Mouse (Mus musculus) left cerebral cortex, postnatal 25 days (tissue): ENCODE measurements around the gene Fhl4. TPM values are rescaled to one million over a fixed set of nuclear protein-coding genes. Genes with fewer than 3 reads are reported as not detected.

ENCODE experiments used
- DNase-seq, 2 experiments: peaks; one replicate each; pipeline ENCODE4 v3.0.0; 2022; ENCODE audit warnings: low spot score in 2 of 2, mixed read lengths in 1 of 2
- intact Hi-C: fragments of 180-260 bp; cut with DNase I; formaldehyde crosslinking; loops from one replicate; pipeline ENCODE4 v1.15.1; 2025
- total RNA-seq, 2 experiments: library from RNA; stranded (reverse); gene quantifications; 2 replicates each; pipeline ENCODE4 v1.2.3; 2021

The Fhl4 gene
- total RNA-seq = 1 to 10 TPM in 1 of 2 experiments, under 1 TPM in 1; 0.55 to 1.3 TPM

DNA sequence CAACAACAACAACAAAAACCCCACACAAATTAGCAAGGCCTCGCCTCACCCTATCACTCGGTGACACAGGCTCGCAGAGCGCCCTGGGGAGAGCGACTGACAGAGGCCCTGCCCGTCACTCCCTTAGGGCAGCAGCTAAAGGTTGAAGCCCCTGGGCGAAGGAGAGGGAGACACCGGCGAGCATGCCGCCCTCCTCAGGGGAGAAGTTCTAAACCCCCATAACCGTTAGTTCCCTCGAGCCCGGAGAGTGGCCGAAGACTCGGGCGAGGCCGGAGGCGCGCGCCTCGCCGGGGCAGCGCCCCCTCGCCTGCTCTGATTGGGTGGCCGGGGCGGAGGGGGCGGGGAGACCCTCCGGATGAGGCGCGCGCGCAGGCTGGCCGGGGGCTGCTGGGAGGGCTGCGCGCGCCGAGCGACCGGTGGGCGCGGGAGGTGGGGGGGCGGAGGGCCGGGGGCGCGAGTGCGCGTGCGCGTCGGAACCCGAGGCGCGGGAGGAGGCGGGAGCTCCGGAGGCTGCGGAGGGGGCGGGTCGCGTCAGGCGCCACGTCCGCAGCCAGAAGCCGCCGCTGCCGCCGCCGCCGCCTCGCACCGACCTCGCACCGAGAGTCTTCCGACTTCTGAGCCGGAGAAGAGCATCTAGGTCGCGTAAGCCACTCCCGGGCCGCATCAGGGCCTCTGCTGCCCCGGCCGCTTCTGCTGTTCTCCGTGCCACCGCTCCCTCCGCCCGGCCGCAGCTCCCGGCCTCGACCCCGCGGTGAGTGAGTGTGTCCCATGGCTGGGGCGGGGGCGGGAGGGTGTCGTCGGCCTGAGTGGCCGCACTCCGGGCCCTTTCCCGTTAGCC is at the start of gene Fhl4, which contains the start of gene Tmem263:
TSS of gene Fhl4 (minus strand) at position 249 of the 838 bp plus-strand sequence.
TSS of gene Tmem263 (plus strand) at position 381 of the 838 bp plus-strand sequence.
- intact Hi-C loops = no loop called here

DNA sequence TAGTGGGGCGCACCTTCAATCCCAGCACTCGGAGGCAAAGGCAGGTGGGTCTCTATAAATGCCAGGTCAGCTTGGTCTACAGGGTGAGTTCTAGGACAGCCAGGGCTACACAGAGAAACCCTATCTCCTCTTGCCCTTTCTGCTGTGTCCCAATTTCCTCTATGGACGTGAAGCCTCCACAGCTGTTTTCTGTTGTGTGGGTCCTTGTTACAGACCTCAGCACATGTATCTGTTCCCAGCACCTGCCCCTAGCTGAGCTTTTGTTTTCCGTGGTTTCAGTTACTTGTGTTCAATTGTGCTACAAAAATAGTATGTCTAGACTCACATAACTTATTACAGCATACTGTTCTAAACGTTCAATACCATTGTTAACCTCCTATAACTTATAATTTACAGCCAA is 46.9 kb upstream of the Fhl4 start:
- intact Hi-C loops = no loop called here
- DNase-seq = no peak

More for the DNA sequence above, at the start of gene Fhl4, which contains the start of gene Tmem263:
- peak; percentile 62 to 79 for DNase-seq

DNA sequence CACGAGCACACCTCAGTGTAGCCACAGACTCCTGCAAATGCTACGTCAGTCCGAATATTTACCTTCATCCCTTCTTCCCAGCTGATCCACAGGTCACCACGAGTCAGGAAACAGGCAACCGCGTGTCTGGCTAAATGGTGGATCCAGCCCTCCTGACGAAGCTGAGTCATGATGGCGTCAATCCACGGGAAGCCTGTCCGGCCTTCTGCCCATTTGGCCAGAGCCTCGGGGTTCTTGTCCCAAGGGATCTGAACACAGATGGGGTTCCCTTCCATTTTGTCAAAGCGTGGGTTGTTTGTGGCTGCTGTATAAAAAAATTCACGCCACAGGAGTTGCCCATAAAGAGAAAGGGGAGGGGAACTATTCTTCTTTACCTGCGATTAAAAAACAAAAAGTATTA is 44.0 kb upstream of the Fhl4 start:
- intact Hi-C loops = no loop called here
- DNase-seq = no peak

DNA sequence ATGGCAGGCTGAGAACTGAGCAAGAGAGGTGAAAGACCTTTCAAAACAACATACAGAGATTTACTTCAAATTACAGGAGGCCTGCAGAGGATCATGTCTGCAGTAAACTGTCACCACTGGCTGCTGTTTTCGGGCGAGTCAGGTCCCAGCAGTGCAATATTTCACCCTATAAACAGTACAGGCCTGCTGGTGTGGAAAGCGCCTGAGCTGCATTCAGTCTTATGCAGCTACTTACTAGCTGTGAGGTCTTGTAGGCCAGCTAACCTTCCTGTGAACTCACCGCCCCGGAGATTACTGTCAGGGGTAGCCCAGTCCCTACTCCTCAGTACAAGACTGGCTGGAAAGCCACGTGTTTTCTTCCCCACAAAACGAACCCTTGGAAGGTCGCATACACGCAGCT is 39.2 kb upstream of the Fhl4 start:
- no peak for DNase-seq
- intact Hi-C loops = no loop called here

DNA sequence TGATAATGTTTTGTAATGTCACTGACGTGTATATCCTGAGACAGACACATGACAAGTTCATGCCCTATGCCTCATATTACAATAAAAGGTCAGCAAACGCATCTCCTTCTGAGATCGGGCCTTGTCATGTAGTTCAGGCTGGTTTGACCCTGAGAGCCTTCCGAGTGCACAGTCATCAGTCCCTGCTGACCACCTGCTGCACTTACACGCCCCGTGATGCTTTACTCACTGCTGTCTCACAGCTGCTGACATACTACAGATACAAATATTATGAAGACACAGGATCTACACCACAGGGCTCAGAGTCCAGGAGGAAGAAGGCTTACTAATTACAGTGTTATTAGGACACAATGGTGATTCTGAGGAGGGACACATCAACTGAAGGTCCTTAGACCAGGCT is 34.3 kb upstream of the Fhl4 start:
- no peak for DNase-seq
- intact Hi-C loops = no loop called here

DNA sequence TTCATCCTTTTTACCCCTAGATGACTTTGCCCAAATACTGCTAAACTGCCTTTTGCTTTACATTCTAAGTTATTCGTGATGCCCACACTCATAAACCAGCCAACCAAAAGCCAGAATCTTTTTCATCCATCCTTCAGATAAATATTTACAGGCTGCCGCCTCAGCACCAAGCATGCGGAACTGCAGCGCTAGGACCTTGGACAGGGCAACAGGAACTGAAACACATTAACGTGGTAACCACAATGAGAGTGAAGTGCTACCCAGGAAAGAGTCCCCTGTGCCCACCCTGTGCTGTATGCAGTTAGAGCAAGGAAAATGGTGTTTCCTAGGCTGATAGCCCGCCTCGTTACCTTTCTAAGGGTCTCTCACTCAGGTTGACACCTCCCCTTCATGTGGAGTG is 26.2 kb upstream of the Fhl4 start:
- intact Hi-C loops = no loop called here
- DNase-seq = no peak

DNA sequence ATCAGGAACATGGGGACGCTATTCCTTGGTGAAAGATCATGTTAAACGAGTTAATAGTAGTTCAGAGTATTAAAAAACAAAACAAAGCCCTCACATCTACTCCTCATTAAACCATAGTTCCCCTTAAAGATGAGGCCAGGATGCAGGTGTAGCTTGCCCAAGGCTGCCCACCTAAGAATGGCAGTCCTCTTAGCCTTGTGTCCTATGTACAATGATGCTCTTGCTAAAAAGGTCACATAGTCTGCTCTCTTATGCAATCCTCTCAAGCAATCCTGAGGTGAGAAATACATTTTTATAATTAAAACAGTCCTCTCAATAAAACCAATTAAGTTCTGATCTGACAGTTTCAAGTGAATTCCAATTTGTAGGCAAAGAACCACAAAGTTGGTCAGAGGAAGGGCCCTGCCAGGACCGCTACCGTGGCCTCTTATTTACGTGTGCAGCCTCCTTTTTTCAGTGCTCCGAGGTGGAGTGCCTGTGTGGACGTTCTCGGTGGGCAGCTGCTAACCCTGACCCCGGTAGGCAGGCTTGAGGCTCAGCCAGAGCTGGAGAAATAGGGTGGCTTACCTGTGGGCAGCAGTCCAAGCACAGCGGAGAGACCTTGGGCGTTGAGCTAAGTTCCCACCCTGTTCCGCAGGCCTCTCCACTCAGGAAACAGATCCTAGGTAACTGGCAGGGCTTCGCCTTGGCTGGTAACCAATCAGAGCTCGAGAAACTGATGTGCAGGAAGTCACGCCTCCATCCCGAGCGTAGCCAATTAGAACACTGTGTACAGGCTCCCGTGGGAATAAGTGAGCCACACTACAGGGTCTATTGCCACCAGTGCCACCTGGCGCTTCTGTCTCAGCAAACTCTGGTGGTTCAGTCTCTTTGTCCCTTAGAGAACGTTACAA is 25.3 kb upstream of the Fhl4 start, which contains the start of gene Mterf2:
TSS of gene Mterf2 (minus strand) at position 633 of the 893 bp plus-strand sequence.
- DNase-seq = peak; percentile 96 to 99
- intact Hi-C loops = no loop called here

DNA sequence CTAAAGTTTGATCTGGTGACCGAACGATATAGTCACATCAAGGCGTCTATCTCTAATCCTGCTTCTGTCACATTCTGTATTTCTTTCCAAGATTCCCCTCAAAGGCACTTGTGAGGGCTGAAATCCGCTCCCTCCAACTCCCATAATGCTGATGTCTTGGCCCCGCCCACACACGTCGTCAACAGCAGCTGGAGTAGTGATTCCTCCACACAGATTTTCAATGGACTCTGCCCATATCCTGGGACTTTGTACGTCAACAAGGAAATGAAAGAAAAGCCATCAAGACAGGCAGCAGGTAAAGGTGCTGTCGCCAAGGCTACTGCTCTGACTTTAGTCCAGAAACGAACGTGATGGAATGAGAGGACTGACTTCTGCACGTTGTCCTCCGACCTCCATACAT is 22.9 kb upstream of the Fhl4 start:
- intact Hi-C loops = no loop called here
- no peak for DNase-seq

DNA sequence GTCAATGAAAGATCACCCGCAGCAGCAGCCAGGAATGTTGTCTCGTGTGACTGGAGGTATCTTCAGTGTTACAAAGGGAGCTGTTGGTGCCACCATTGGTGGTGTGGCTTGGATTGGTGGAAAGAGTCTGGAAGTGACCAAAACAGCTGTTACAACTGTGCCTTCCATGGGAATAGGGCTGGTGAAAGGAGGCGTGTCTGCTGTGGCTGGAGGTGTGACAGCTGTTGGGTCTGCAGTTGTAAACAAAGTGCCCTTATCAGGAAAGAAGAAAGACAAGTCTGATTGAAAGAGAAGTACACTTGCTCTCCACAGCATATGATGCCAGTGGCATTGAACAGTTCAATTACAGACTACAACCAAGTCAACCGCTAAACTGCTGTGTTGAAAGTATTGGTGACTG is 12.1 kb upstream of the Fhl4 start:
- DNase-seq = no peak
- intact Hi-C loops = no loop called here

DNA sequence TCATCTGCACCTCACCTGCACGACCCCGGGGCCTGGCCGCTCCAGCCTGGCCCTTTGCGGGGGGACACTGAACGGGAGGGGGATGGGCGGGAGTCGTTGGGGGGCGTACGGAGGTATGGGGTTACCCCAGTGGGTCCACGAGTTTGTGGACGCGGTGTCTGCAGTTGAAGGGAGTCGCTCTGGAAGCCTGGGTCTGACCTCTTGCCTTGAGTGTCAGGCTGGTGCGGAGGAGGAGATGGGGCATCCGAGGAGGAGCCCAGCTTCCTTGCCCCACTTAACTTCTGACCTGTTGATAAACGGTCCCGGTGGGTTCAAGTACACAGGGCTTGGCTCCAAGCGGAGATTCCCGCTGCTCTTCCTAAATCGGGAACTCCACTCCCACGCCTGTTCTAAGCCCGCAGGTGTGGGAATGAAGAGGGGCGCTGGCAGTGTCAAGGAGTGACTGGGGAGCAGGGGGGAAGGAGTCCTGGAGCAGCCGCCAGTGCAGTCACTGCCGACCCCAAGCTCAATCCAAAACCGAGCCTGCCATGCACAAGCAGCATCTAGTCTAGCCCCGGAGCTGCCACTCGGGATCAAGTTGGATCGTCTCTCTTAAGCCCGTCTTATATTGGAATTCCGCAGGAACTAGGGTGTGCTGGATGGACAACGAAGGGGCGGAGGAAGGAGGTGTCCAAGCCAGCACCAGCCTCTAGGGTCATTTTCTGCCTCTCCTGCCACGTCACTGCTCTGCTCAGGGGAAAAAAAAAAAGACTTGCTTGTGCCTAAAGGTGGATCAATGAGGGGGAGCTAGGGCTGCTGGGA is 990 bp upstream of the Fhl4 start:
- DNase-seq = peak; percentile 19 to 30
- intact Hi-C loops = no loop called here

DNA sequence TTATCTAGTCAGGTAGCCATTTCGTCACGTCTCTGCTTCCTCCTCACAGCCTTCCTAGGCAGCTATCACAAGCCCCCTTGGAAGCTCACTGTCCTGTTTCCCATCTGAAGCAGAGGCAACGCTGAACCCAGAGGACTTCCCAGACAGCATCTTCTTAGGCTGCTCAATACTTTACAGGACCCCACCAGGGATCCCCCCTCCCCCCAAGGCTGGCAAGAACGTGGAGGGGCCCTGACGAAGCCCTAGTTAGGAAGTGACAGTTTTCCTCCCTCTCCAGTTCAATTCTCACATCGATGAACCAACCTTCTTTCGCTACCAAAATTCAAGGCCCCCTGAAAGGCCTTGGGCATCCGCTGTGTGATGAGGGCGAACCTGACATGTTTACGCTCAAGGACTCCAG is 454 bp downstream of the Fhl4 start:
- DNase-seq = peak in 1 of 2 experiments; percentile 18
- intact Hi-C loops = no loop called here

DNA sequence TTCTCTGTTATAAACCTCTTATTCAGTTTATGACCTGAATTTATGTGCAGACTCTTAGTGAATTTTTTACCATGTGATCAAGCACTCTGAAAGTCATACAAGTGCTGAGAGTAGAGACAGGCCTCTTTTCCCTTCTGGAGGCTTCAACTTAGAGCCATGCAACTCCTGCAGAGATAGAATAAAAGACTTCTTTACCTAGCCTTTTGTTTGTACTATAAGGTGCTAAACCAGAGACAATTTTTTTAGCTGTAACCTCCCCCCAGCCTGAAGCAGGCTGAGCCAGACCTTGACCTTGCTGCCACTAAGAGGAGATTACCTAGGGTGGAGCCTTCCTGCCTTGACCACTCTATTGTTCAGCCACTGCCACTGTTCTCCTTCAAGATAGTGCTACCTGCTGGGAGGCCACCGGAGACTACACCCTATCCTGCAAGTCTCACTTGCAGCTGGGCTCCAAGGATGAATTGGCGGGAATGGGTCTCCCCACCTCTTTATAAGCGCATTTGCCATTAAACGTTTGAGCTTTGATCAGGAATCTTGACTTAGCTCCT is 30.6 kb downstream of the Fhl4 start:
- no peak for DNase-seq
- intact Hi-C loops = no loop called here

DNA sequence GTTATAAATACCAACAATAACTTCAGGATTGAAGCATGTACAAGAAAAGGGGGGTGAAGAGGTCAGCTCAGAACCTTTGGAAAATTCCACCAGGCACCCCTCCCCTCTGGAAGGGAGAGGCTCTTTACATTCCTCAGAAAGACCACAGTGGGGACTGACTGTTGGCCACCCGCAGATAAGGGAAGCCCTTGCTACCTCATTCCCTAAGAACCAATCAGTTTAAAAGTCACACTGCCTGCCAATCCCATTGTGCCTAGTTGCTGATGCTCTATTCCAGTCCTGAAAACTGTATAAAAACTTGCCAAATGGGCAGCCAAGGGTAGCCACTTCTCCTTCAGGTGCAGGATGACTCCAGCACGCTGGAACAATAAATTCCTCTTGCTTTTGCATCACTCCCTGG is 47.4 kb downstream of the Fhl4 start:
- intact Hi-C loops = no loop called here
- DNase-seq = no peak

DNA sequence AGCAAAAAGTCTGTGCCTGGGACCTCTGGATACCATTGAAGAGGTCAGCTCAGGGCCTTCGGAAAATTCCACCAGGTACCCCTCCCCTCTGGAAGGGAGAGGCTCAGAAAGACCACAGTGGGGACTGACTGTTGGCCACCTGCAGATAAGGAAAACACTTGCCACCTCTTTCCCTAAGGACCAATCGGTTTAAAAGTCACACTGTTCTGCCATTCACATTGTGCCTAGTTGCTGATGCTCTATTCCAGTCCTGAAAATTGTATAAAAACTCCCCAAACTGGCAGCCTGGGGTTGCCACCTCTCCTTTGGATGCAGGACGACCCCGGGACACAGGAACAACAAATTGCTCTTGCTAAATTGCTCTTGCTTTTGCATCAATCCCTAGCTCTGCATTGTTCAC is 49.8 kb downstream of the Fhl4 start:
- intact Hi-C loops = no loop called here
- no peak for DNase-seq

DNA sequence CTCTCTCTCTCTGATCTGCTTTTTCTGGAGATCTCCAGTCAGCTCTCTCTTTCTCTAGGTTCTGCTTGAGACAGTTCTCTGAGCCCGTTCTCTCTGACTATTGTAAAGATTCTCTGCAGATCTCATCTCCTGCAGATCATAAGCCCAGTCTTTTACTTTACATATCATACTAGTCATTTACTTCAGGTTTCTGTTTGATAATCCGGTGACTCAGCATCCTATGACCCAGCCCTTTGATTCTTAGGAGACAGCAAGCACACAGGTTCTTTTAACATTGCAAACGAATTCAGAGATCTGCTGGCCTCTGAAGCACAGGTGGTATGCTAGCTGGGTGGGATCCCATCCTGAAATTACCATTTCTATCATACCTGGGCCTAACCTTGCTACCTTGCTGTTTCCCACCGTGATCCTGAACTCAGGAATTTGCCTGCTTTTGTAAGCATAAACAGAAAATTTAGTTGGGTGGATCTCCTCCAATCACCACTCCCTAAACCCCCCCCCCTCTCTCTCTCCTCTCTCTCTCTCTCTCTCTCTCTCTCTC is 51.6 kb downstream of the Fhl4 start:
- no peak for DNase-seq

DNA sequence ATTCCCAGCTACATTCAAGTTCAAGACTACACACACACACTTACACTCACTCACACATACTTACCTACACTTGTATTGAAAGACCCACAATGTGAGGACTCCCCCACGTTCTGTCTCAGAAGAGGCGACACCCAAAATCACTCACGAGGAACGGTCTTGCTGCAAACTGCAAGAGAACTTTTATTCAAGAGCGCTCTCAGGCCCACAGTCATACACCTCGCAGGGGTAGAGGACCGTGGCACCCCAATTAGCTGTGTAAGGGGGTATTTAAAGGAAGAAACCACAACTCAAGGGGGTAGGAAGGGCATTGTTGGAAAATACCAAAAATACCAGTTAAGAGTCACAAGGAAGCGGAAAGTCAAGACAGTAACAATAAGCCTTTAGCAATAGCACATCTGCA is 54.3 kb downstream of the Fhl4 start:
- intact Hi-C loops = loop anchor here (5.0 to 10.0 kb wide), 3 partner anchors 213 to 531 kb away; no protein-coding TSS in a partner anchor

More for the DNA sequence above, 51.6 kb downstream of the Fhl4 start:
- intact Hi-C loops = no loop called here

DNA sequence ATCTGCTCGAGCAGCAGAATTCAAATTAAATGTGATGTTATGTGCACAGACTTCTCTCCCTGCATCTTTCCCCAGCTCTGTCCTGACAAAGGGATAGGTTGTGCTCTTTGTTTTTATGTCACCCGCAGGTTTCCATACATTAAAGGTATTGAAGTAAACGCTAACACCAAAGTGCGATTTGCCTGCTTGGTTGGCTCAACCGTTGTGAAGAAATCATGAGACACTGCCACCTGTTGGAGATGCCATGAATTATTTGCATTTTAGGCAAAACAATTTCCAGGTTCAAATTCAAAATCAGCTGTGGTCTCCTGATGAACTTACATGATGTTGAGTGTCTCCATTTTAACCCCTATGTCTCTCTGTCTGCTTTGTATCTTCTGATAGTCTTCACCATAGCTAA is 55.7 kb downstream of the Fhl4 start:
- peak; percentile 36 to 38 for DNase-seq
- intact Hi-C loops = loop anchor here (5.0 to 10.0 kb wide), 3 partner anchors 212 to 529 kb away; no protein-coding TSS in a partner anchor

More for the DNA sequence above, 54.3 kb downstream of the Fhl4 start:
- DNase-seq = no peak
